Mouse (Mus musculus): ENCODE measurements around the gene Ctsf. TPM values are rescaled to one million over a fixed set of nuclear protein-coding genes. Genes with fewer than 3 reads are reported as not detected.
"Not testable (repeated sequence)": the region's sequence is repeated elsewhere in the genome, so short reads cannot be mapped to it uniquely, and the experiment has no call there.

Gene Ctsf
- polyA plus RNA-seq, 1 experiment from 2014 or later = 24.0 TPM

GRCm38 (mm10) chr19:4859081-4859480, 4.2 kb downstream of the Ctsf start:
- Histone ChIP-seq H3K27ac (ENCODE audit: low read depth) (no peak overlapping the region), H3K36me3 (ENCODE audit: control insufficient read depth, insufficient read depth, low read length) (no peaks in the 10 kb centered on the region), H3K27me3 (replicated peaks; ENCODE audit: control insufficient read depth, insufficient read depth, low read length) (no peaks in the 10 kb centered on the region), H3K9me3 (ENCODE audit: control insufficient read depth, low read length) (no peaks in the 10 kb centered on the region), H3K4me3 (ENCODE audit: low read depth, low read length) (no peak overlapping the region), H3K4me2 (ENCODE audit: low read length) (no peak overlapping the region), H3K9ac (ENCODE audit: low read length) (no peak overlapping the region), H3K4me1 (replicated peaks; ENCODE audit: control insufficient read depth, insufficient read depth, low read length) (peaks cover 7% of the 10 kb centered on the region)
- DNase-seq (ENCODE audit: low spot score) (no peak), ATAC-seq (replicated peaks; ENCODE audit: low FRiP score, low TSS enrichment, low read depth) (no peak)
- 68% methylated on average over 6 of the region's 6 CpGs for WGBS

GRCm38 (mm10) chr19:4863048-4863447, 8.1 kb downstream of the Ctsf start:
- Histone ChIP-seq H3K4me3 (ENCODE audit: low read depth, low read length) (no peak overlapping the region), H3K4me1 (replicated peaks; ENCODE audit: control insufficient read depth, insufficient read depth, low read length) (no peaks in the 10 kb centered on the region), H3K27me3 (replicated peaks; ENCODE audit: control insufficient read depth, insufficient read depth, low read length) (peaks cover 4% of the 10 kb centered on the region; the same call in 1 of the 2 replicates), H3K9ac (ENCODE audit: low read length) (no peak overlapping the region), H3K36me3 (ENCODE audit: control insufficient read depth, insufficient read depth, low read length) (no peaks in the 10 kb centered on the region), H3K9me3 (ENCODE audit: control insufficient read depth, low read length) (no peaks in the 10 kb centered on the region), H3K27ac (ENCODE audit: low read depth) (no peak overlapping the region), H3K4me2 (ENCODE audit: low read length) (no peak overlapping the region)
- no peak for ATAC-seq (replicated peaks; ENCODE audit: low FRiP score, low TSS enrichment, low read depth)
- DNase-seq (ENCODE audit: low spot score) = no peak
- 64% methylated on average over 6 of the region's 6 CpGs for WGBS

DNA sequence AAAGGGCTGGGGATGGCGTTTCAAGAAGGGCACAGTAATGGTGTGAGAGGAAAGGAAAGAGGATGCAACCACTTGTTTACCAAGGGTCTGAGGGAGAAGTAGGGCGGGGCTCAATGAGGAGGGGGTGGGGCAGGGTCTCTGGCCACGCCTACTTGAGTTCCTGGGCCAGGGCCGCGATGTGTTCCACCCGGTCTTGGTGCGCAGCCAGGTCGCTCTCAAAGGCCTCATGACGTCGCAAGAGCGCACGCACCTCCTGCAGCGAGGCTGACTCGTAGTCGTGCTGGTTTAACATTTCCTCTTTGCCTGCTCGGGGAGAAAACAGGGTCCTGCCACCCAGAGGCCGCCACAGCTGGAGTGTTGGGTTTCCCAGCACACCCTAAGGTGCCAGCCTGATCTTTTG, 10.2 kb downstream of the Ctsf start:
- ATAC-seq (replicated peaks; ENCODE audit: low FRiP score, low TSS enrichment, low read depth) = no peak
- H3K4me3 ChIP-seq (ENCODE audit: low read depth, low read length) = no peak overlapping the region
- DNase-seq (ENCODE audit: low spot score) = no peak
- WGBS = 3% methylated on average over 17 of the region's 17 CpGs
- peak overlapping the region; percentile 16 for H3K4me2 ChIP-seq (ENCODE audit: low read length)
- H3K27ac ChIP-seq (ENCODE audit: low read depth) = no peak overlapping the region
- H3K9ac ChIP-seq (ENCODE audit: low read length) = no peak overlapping the region
- H3K9me3 ChIP-seq (ENCODE audit: control insufficient read depth, low read length) = no peaks in the 10 kb centered on the region
- no peaks in the 10 kb centered on the region for H3K4me1 ChIP-seq (replicated peaks; ENCODE audit: control insufficient read depth, insufficient read depth, low read length)
- no peaks in the 10 kb centered on the region for H3K36me3 ChIP-seq (ENCODE audit: control insufficient read depth, insufficient read depth, low read length)
- peaks cover 4% of the 10 kb centered on the region; the same call in 1 of the 2 replicates for H3K27me3 ChIP-seq (replicated peaks; ENCODE audit: control insufficient read depth, insufficient read depth, low read length)

GRCm38 (mm10) chr19:4874613-4875012, 19.7 kb downstream of the Ctsf start:
- H3K4me3 ChIP-seq (ENCODE audit: low read depth, low read length); H3K9me3 ChIP-seq (ENCODE audit: control insufficient read depth, low read length); DNase-seq (ENCODE audit: low spot score); H3K27ac ChIP-seq (ENCODE audit: low read depth); H3K36me3 ChIP-seq (ENCODE audit: control insufficient read depth, insufficient read depth, low read length); H3K27me3 ChIP-seq (replicated peaks; ENCODE audit: control insufficient read depth, insufficient read depth, low read length); ATAC-seq (replicated peaks; ENCODE audit: low FRiP score, low TSS enrichment, low read depth); H3K9ac ChIP-seq (ENCODE audit: low read length); H3K4me2 ChIP-seq (ENCODE audit: low read length): not testable (repeated sequence)
- peaks cover 15% of the 10 kb centered on the region for H3K4me1 ChIP-seq (replicated peaks; ENCODE audit: control insufficient read depth, insufficient read depth, low read length)
- WGBS = 86% methylated on average over 1 of the region's 1 CpGs

GRCm38 (mm10) chr19:4876241-4876640, 21.3 kb downstream of the Ctsf start:
- H3K27ac ChIP-seq (ENCODE audit: low read depth) = no peak overlapping the region
- H3K9ac ChIP-seq (ENCODE audit: low read length) = no peak overlapping the region
- ATAC-seq (replicated peaks; ENCODE audit: low FRiP score, low TSS enrichment, low read depth) (no peak), DNase-seq (ENCODE audit: low spot score) (no peak)
- H3K27me3 ChIP-seq (replicated peaks; ENCODE audit: control insufficient read depth, insufficient read depth, low read length) = no peaks in the 10 kb centered on the region
- no peaks in the 10 kb centered on the region for H3K9me3 ChIP-seq (ENCODE audit: control insufficient read depth, low read length)
- 66% methylated on average over 3 of the region's 4 CpGs for WGBS
- H3K4me3 ChIP-seq (ENCODE audit: low read depth, low read length) = no peak overlapping the region
- H3K4me2 ChIP-seq (ENCODE audit: low read length) = no peak overlapping the region
- H3K4me1 ChIP-seq (replicated peaks; ENCODE audit: control insufficient read depth, insufficient read depth, low read length) = peaks cover 15% of the 10 kb centered on the region
- no peaks in the 10 kb centered on the region for H3K36me3 ChIP-seq (ENCODE audit: control insufficient read depth, insufficient read depth, low read length)

DNA sequence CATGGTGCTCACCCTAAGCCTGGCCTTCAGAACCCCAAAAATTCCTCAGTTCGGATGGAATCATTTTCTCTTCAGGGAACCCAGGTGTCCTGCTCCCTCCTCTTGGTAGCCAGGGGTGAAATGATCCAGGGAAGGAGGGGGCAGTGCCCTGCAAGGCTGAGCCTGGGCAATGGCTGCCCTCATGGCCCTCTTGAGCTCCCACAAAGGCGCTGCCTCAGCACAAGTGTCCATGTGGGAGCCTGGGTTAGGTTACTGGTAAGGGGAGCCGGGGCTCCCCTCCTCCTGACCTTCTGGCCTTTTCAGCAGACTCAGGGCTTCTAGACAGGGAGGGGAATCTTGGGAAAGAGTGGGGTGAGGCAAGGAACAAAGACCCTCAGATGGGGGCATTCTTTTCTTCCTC, 21.8 kb downstream of the Ctsf start:
- no peak for DNase-seq (ENCODE audit: low spot score)
- Histone ChIP-seq H3K4me2 (ENCODE audit: low read length) (no peak overlapping the region), H3K9ac (ENCODE audit: low read length) (no peak overlapping the region), H3K9me3 (ENCODE audit: control insufficient read depth, low read length) (no peaks in the 10 kb centered on the region), H3K27ac (ENCODE audit: low read depth) (no peak overlapping the region), H3K4me3 (ENCODE audit: low read depth, low read length) (no peak overlapping the region), H3K36me3 (ENCODE audit: control insufficient read depth, insufficient read depth, low read length) (no peaks in the 10 kb centered on the region), H3K4me1 (replicated peaks; ENCODE audit: control insufficient read depth, insufficient read depth, low read length) (peaks cover 15% of the 10 kb centered on the region), H3K27me3 (replicated peaks; ENCODE audit: control insufficient read depth, insufficient read depth, low read length) (no peaks in the 10 kb centered on the region)
- 79% methylated on average over 3 of the region's 3 CpGs for WGBS
- ATAC-seq (replicated peaks; ENCODE audit: low FRiP score, low TSS enrichment, low read depth) = no peak

- peaks cover 15% of the 10 kb centered on the region for H3K4me1 ChIP-seq (replicated peaks; ENCODE audit: control insufficient read depth, insufficient read depth, low read length)
- ATAC-seq (replicated peaks; ENCODE audit: low FRiP score, low TSS enrichment, low read depth) (0 out of 2 replicates have a peak, but pooled peaks have one; percentile 6), DNase-seq (ENCODE audit: low spot score) (peak; percentile 62)
- peak within 1 kb of the TSS; percentile 71 for H3K9ac ChIP-seq (ENCODE audit: low read length)
- peak within 1 kb of the TSS; percentile 65 for H3K4me3 ChIP-seq (ENCODE audit: low read depth, low read length)
- no peaks in the 10 kb centered on the region for H3K9me3 ChIP-seq (ENCODE audit: control insufficient read depth, low read length)
- 0 out of 2 replicates have a peak within 1 kb of the TSS, but pooled peaks have one; percentile 16 for H3K27ac ChIP-seq (ENCODE audit: low read depth)
- WGBS = 2% methylated on average over 17 of the region's 17 CpGs
- no peaks in the 10 kb centered on the region for H3K36me3 ChIP-seq (ENCODE audit: control insufficient read depth, insufficient read depth, low read length)
- peak within 1 kb of the TSS; percentile 83 for H3K4me2 ChIP-seq (ENCODE audit: low read length)
- H3K27me3 ChIP-seq (replicated peaks; ENCODE audit: control insufficient read depth, insufficient read depth, low read length) = no peaks in the 10 kb centered on the region
These were observed 22.9 kb downstream of the Ctsf start, which contains the start of gene Actn3 for GRCm38 (mm10) chr19:4877785-4878184. Gene Actn3 (minus strand): TSS chr19:4877909.

DNA sequence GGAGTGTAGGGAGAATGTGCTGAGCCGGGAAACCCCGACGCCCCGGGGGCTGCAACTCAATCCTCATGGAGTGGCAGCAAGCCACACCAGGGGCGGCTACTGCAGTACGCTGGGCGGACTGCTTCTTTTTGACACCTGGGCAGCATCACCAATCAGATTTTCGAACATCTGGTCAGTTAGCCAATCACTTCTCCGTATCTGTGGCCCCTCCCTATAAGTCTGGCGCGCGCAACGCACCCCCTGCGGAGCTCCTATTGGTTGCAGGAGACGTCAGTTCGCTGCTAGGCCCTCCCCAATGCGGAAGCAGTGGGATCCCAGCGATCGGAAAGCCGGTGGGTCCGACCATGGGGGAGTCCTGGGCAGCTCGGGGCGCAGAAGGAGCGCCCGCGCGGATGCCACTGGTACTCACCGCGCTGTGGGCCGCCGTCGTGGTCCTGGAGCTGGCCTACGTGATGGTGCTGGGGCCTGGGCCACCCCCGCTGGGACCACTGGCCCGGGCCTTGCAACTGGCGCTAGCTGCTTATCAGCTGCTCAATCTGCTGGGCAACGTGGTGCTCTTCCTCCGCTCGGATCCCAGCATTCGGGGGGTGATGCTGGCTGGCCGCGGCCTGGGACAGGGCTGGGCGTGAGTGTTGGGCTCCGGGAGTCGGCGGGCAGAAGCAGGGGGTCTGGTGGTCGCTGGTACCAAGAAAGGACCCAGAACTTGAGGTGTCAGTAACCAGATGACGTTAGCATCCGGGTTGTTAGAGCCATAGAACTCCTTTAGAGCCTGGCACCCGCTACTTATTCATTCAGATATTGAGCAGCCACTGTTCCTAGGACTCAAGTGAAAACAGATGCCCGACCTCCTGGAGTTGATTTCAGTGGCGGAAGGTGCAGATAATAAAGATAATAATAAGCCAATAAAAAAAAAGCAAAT, 23.7 kb downstream of the Ctsf start, which contains the start of gene Zdhhc24:
Zdhhc24 (plus strand) TSS at position 264 of the 919 bp plus-strand sequence.
- ATAC-seq (replicated peaks; ENCODE audit: low FRiP score, low TSS enrichment, low read depth) = peak; percentile 98
- peak; percentile 99 for DNase-seq (ENCODE audit: low spot score)
- WGBS = under 1% methylated on average over 51 of the region's 52 CpGs

More for the DNA sequence above, 23.7 kb downstream of the Ctsf start, which contains the start of gene Zdhhc24:
- H3K4me3 ChIP-seq (ENCODE audit: low read depth, low read length) = peak within 1 kb of the TSS; percentile 65
- H3K36me3 ChIP-seq (ENCODE audit: control insufficient read depth, insufficient read depth, low read length) = no peaks in the 10 kb centered on the region
- no peaks in the 10 kb centered on the region for H3K27me3 ChIP-seq (replicated peaks; ENCODE audit: control insufficient read depth, insufficient read depth, low read length)
- peak within 1 kb of the TSS; percentile 71 for H3K9ac ChIP-seq (ENCODE audit: low read length)
- no peaks in the 10 kb centered on the region for H3K9me3 ChIP-seq (ENCODE audit: control insufficient read depth, low read length)
- H3K4me2 ChIP-seq (ENCODE audit: low read length) = peak within 1 kb of the TSS; percentile 83
- 0 out of 2 replicates have a peak within 1 kb of the TSS, but pooled peaks have one; percentile 16 for H3K27ac ChIP-seq (ENCODE audit: low read depth)
- peaks cover 15% of the 10 kb centered on the region for H3K4me1 ChIP-seq (replicated peaks; ENCODE audit: control insufficient read depth, insufficient read depth, low read length)

Measured in intestine, embryonic 14.5 days (tissue).